Mouse (Mus musculus): ENCODE measurements around the gene Gm49355. TPM values are rescaled to one million over a fixed set of nuclear protein-coding genes. Genes with fewer than 3 reads are reported as not detected.

Gene Gm49355
- polyA plus RNA-seq, 2 experiments = 0.06 TPM; not detected in 1

DNA sequence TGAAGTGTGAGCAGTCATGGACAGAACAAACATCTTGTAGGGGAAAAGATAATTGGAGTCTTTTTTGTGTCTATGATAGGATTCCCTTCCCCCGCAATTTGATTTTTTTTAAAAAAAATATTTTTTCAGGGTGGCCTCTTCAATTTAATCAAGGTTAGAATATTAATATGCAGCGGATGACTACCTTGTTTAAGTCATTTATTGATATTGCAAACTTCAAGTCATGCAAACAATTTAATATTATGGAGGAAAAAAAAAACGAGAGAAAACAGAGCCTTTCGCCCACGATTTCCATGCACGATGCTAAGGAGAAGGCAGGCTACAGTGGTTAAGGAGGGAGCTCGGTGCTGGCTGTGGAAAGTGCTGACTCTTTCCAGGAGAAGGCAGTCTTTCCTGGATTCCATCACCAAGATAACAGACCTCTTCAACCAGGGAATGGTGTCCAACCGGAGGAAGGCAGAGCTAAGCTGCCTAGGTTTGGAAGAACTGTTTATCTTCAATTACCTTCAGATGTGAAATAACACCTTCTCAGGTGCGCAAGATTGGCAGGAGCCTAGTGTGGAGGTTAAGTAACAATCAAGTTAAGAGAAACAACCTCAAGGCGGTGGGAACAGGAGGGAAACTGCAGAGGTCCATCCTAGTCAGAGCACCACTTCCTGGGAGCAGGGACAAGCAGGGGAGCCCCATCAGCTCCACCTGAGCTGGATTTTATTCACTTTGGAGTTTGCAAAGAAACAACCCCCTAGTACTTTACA lies 55.2 kb downstream of the Gm49355 start:
- WGBS (ENCODE audit: insufficient replicate concordance) = 2% methylated on average over 10 of the region's 10 CpGs

DNA sequence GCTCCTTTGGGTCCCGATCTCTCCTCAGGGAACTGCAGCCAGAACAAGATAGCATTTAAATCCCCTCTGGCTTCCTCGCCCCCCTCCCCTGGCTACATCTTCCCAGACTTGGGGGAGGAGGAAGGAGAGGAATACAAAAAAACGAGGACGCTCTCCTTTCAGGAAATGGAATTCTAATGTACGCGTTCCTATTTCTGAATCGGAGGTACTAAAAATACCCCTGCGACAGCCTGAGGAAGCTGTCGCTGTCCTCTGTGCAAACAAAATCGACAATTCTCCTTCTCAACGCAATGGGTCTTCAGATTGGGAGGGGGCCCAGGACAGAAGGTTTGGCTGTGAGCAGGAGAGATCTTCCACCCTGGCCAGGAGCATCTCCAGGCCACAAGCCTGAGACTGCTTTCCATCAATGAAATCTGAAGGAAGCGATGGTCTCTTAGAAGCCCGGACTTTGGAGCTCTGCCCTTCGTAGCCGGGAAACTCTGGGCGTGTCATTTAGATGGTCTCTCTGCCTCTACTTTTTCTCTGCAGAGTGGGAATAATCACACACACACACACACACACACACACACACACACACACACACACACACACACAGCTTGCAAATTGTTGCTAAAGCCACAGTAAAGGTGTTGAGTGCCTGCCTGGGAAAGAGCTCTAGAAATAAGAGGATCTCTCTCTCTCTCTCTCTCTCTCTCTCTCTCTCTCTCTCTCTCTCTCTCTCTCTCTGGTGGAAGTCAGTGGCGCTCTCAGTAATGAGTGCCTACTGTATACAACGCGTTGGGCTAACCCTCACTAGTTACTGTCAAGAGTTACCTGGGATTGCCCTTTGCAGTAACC lies 56.7 kb downstream of the Gm49355 start:
- no peaks in the 10 kb centered on the region for H3K36me3 ChIP-seq (replicated peaks; ENCODE audit: control insufficient read depth, insufficient read depth, low read depth)
- no peak for ATAC-seq (ENCODE audit: insufficient read depth)
- H3K27ac ChIP-seq = no peak overlapping the region
- peaks cover 83% of the 10 kb centered on the region for H3K27me3 ChIP-seq (ENCODE audit: control insufficient read depth, insufficient read depth, low read length)
- TF ChIP-seq EP300 (IDR thresholded peaks at IDR 0.05; ENCODE audit: low read depth) = no peak
- no peak for TF ChIP-seq CTCF (IDR thresholded peaks at IDR 0.05; ENCODE audit: low read depth)
- WGBS (ENCODE audit: insufficient replicate concordance) = 1% methylated on average over 19 of the region's 19 CpGs
- H3K4me1 ChIP-seq (replicated peaks; ENCODE audit: control insufficient read depth in 2 of 2, insufficient read depth in 2 of 2, low read length in 1 of 2) = no peaks in the 10 kb centered on the region
- no peak overlapping the region for H3K9ac ChIP-seq (replicated peaks)
- no peak overlapping the region for H3K4me2 ChIP-seq (ENCODE audit: low read depth)
- H3K4me3 ChIP-seq (ENCODE audit: insufficient read depth in 1 of 2, low read depth in 2 of 2, low read length in 2 of 2) = no peak overlapping the region
- no peaks in the 10 kb centered on the region for H3K9me3 ChIP-seq (ENCODE audit: control insufficient read depth, low read length)
- DNase-seq (ENCODE audit: low read depth in 3 of 3, low spot score in 3 of 3) = no peak

More for the DNA sequence above, 55.2 kb downstream of the Gm49355 start:
- ATAC-seq (ENCODE audit: insufficient read depth) (no peak), DNase-seq (ENCODE audit: low read depth in 3 of 3, low spot score in 3 of 3) (no peak)
- no peak overlapping the region for H3K27ac ChIP-seq
- TF ChIP-seq EP300 (IDR thresholded peaks at IDR 0.05; ENCODE audit: low read depth) = no peak
- no peak for TF ChIP-seq CTCF (IDR thresholded peaks at IDR 0.05; ENCODE audit: low read depth)
- H3K4me2 ChIP-seq (ENCODE audit: low read depth) = no peak overlapping the region
- no peaks in the 10 kb centered on the region for H3K36me3 ChIP-seq (replicated peaks; ENCODE audit: control insufficient read depth, insufficient read depth, low read depth)
- no peaks in the 10 kb centered on the region for H3K4me1 ChIP-seq (replicated peaks; ENCODE audit: control insufficient read depth in 2 of 2, insufficient read depth in 2 of 2, low read length in 1 of 2)
- H3K9ac ChIP-seq (replicated peaks) = no peak overlapping the region
- peaks cover 68% of the 10 kb centered on the region for H3K27me3 ChIP-seq (ENCODE audit: control insufficient read depth, insufficient read depth, low read length)
- no peaks in the 10 kb centered on the region for H3K9me3 ChIP-seq (ENCODE audit: control insufficient read depth, low read length)
- no peak overlapping the region for H3K4me3 ChIP-seq (ENCODE audit: insufficient read depth in 1 of 2, low read depth in 2 of 2, low read length in 2 of 2)

DNA sequence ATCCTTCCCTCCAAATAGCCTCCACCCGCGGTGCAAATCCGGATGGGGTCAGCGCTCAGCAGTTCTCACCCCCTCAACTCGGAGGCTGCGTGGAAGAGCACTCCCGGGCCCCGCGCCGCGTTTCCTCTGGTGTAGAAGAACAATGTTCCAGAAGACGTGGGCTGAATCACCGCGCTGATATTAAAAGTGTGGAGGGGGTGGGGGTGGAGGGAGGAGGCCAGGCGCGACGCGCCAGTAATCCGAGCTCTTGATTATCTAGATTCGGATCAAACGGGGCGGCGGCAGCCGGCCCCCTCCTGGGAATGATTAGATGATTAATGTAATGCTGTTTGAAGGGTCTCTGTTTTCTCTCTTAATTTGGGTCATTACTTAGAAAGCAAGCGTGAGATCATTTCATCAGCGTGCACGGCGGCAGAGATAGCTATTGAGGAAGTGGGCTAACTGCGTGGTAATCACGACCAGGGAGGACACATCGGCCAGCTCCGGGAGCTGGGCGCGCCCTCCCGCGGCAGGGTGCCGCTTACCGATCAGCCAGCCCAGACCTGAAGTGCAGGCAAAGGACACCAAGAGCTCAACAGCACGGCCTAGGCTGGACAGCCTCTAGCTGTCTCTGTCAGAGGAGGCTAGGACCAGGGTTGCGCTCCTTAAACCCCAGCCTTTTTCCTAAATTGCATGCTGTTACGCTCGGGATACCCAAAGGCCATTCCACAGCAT lies 57.5 kb downstream of the Gm49355 start:
- Histone ChIP-seq H3K36me3 (replicated peaks; ENCODE audit: control insufficient read depth, insufficient read depth, low read depth) (no peaks in the 10 kb centered on the region), H3K27ac (no peak overlapping the region), H3K9ac (replicated peaks) (no peak overlapping the region), H3K4me1 (replicated peaks; ENCODE audit: control insufficient read depth in 2 of 2, insufficient read depth in 2 of 2, low read length in 1 of 2) (no peaks in the 10 kb centered on the region), H3K9me3 (ENCODE audit: control insufficient read depth, low read length) (no peaks in the 10 kb centered on the region), H3K4me3 (ENCODE audit: insufficient read depth in 1 of 2, low read depth in 2 of 2, low read length in 2 of 2) (no peak overlapping the region), H3K4me2 (ENCODE audit: low read depth) (no peak overlapping the region), H3K27me3 (ENCODE audit: control insufficient read depth, insufficient read depth, low read length) (peaks cover 90% of the 10 kb centered on the region)
- TF ChIP-seq EP300 (IDR thresholded peaks at IDR 0.05; ENCODE audit: low read depth) (no peak), CTCF (IDR thresholded peaks at IDR 0.05; ENCODE audit: low read depth) (0 out of 2 replicates have a peak, but pooled peaks have one; percentile 15)
- WGBS (ENCODE audit: insufficient replicate concordance) = under 1% methylated on average over 42 of the region's 42 CpGs
- DNase-seq (ENCODE audit: low read depth in 3 of 3, low spot score in 3 of 3) = no peak
- ATAC-seq (ENCODE audit: insufficient read depth) = no peak

DNA sequence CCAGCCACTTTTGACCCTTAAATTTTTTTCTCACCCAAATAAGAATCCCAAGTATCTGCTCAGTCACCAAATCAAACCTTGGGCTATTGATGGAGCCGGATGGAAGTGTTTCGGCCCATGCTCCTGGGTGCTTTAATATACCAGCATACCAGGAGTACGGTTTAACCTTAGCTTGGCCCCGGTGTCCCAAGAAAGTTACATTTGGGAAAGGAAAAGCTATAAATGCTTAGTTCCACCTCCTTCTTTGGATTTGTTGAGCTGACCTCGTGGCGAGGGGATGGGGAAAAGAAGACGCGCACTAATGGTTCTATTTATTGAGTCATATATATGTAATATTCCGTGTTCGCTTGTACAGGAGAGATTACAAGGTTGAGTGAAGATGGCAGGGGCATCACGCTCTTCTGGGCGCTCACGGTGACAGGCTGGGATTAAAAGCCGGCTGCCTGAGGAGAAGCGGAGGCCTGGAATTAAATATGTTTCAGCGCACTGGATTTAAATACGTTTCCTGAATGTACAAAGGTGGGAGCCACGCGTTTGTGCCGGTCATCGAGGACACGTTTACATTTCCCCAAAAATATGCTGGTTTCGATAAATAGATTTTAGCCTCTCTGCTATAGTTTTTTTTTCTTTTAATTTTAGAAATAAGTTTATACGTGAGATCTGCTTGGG lies 58.1 kb downstream of the Gm49355 start:
- WGBS (ENCODE audit: insufficient replicate concordance) = 5% methylated on average over 24 of the region's 24 CpGs
- no peak overlapping the region for H3K27ac ChIP-seq
- TF ChIP-seq CTCF (IDR thresholded peaks at IDR 0.05; ENCODE audit: low read depth) (no peak), EP300 (IDR thresholded peaks at IDR 0.05; ENCODE audit: low read depth) (no peak)
- H3K36me3 ChIP-seq (replicated peaks; ENCODE audit: control insufficient read depth, insufficient read depth, low read depth) = no peaks in the 10 kb centered on the region
- H3K4me2 ChIP-seq (ENCODE audit: low read depth) = no peak overlapping the region
- ATAC-seq (ENCODE audit: insufficient read depth) (no peak), DNase-seq (ENCODE audit: low read depth in 3 of 3, low spot score in 3 of 3) (no peak)
- H3K4me3 ChIP-seq (ENCODE audit: insufficient read depth in 1 of 2, low read depth in 2 of 2, low read length in 2 of 2) = no peak overlapping the region
- H3K9me3 ChIP-seq (ENCODE audit: control insufficient read depth, low read length) = no peaks in the 10 kb centered on the region
- H3K27me3 ChIP-seq (ENCODE audit: control insufficient read depth, insufficient read depth, low read length) = peaks cover 94% of the 10 kb centered on the region
- H3K9ac ChIP-seq (replicated peaks) = no peak overlapping the region
- H3K4me1 ChIP-seq (replicated peaks; ENCODE audit: control insufficient read depth in 2 of 2, insufficient read depth in 2 of 2, low read length in 1 of 2) = no peaks in the 10 kb centered on the region
